ENCODE assay signal across 26 mouse cellular contexts in the genomic region with DNA sequence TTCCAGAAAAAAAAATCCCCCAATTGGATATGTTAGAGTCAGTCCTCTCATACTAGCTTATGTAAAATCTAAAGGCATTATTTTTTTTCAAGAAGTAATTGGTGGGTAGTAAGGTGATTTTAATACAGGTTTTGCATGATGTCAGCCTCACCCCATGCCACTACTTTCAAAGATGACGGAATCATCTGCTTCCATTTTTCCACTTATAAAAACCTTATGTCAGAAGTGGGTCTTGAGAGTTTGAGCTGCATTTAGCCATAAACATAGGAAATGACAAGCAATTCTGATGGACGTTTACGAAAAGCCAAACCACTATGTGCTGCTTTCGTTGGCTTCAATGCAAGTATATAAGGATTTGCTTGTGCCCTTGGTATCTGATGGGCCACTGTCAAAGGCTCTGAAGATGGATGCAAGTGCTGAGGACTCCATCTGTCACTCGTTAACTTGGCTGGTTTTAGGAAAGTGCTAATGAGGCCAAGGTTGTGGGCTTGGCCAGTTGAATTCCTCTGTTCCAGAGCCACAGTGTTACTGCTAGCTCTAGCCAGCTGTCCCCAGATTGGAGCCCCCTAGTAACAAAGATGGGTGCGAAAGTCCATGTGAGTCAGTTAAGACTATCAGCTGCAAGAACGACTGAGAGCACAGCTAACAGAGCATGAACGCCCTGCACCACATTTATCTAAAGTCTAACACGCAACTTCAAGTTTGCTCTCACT.
DNase-seq lines count a peak whose midpoint lies in the region; ATAC-seq and TF ChIP-seq lines count a peak whose summit lies in the region.
"Had no signal": no experiment of that assay in that cellular context is flagged by ENCODE, and none has a peak within 500 bp of the region (broad histone marks: within the 10 kb centered on the region; RNA-seq: fewer than 3 reads in every experiment).

No protein-coding gene starts in this region.

- H3K36me3 ChIP-seq in hindbrain, postnatal 0 days (ENCODE audit: insufficient read depth, low read length) = no peaks in the 10 kb centered on the region
- H3K36me3 ChIP-seq in hindbrain, embryonic 14.5 days (replicated peaks; ENCODE audit: control insufficient read depth, insufficient read depth) = no peaks in the 10 kb centered on the region
- no peaks in the 10 kb centered on the region for H3K36me3 ChIP-seq in embryonic facial prominence, embryonic 14.5 days (ENCODE audit: control insufficient read depth, insufficient read depth, low read length)
- H3K36me3 ChIP-seq in limb, embryonic 14.5 days (ENCODE audit: control insufficient read depth, insufficient read depth, low read length) = no peaks in the 10 kb centered on the region
- no peaks in the 10 kb centered on the region for H3K36me3 ChIP-seq in intestine, embryonic 16.5 days (ENCODE audit: control insufficient read depth, insufficient read depth, low read length)
- H3K36me3 ChIP-seq: G1E; heart, embryonic 13.5 days; lung, embryonic 15.5 days; midbrain, embryonic 15.5 days; neural tube, embryonic 12.5 days had no signal

- no peak overlapping the region for H3K9ac ChIP-seq in hindbrain, postnatal 0 days (replicated peaks; ENCODE audit: low read length)
- no peak overlapping the region for H3K9ac ChIP-seq in hindbrain, embryonic 14.5 days
- H3K9ac ChIP-seq in embryonic facial prominence, embryonic 14.5 days (ENCODE audit: low read depth, low read length) = no peak overlapping the region
- H3K9ac ChIP-seq in limb, embryonic 14.5 days (ENCODE audit: low read depth, low read length, severe bottlenecking) = no peak overlapping the region
- H3K9ac ChIP-seq in intestine, embryonic 16.5 days (ENCODE audit: low read depth, low read length) = no peak overlapping the region
- H3K9ac ChIP-seq: heart, embryonic 13.5 days; liver, embryonic 14.5 days; lung, embryonic 15.5 days; midbrain, embryonic 15.5 days; neural tube, embryonic 12.5 days had no signal

- H3K4me1 ChIP-seq in hindbrain, postnatal 0 days (ENCODE audit: insufficient read depth, low read length) = no peaks in the 10 kb centered on the region
- no peaks in the 10 kb centered on the region for H3K4me1 ChIP-seq in hindbrain, embryonic 14.5 days (replicated peaks; ENCODE audit: control insufficient read depth, insufficient read depth, low read length)
- H3K4me1 ChIP-seq in embryonic facial prominence, embryonic 14.5 days (ENCODE audit: control insufficient read depth, insufficient read depth, low read length) = 0 out of 2 replicates have a peak, but pooled peaks cover 8% of the 10 kb centered on the region
- H3K4me1 ChIP-seq in limb, embryonic 14.5 days (ENCODE audit: control insufficient read depth, insufficient read depth, low read length) = peaks cover 8% of the 10 kb centered on the region; the same call in 1 of the 2 replicates
- no peaks in the 10 kb centered on the region for H3K4me1 ChIP-seq in intestine, embryonic 16.5 days (ENCODE audit: control insufficient read depth, insufficient read depth, low read length)
- H3K4me1 ChIP-seq: heart, embryonic 13.5 days; lung, embryonic 15.5 days; midbrain, embryonic 15.5 days; neural tube, embryonic 12.5 days had no signal

- no peaks in the 10 kb centered on the region for H3K27me3 ChIP-seq in hindbrain, postnatal 0 days (ENCODE audit: insufficient read depth, low read length)
- H3K27me3 ChIP-seq in hindbrain, embryonic 14.5 days (ENCODE audit: control insufficient read depth, insufficient read depth, low read length) = no peaks in the 10 kb centered on the region
- no peaks in the 10 kb centered on the region for H3K27me3 ChIP-seq in embryonic facial prominence, embryonic 14.5 days (replicated peaks; ENCODE audit: control insufficient read depth, insufficient read depth, low read length)
- no peaks in the 10 kb centered on the region for H3K27me3 ChIP-seq in limb, embryonic 14.5 days (ENCODE audit: control insufficient read depth, insufficient read depth, low read length)
- H3K27me3 ChIP-seq in intestine, embryonic 16.5 days (replicated peaks; ENCODE audit: control insufficient read depth, insufficient read depth, low read length) = no peaks in the 10 kb centered on the region
- H3K27me3 ChIP-seq: CH12.LX; heart, embryonic 13.5 days; lung, embryonic 15.5 days; midbrain, embryonic 15.5 days; neural tube, embryonic 12.5 days had no signal

- TF ChIP-seq CTCF in hindbrain, postnatal 0 days (IDR thresholded peaks at IDR 0.05; ENCODE audit: low read depth) = no peak

- TF ChIP-seq POLR2A in limb, embryonic 14.5 days (IDR thresholded peaks at IDR 0.05; ENCODE audit: borderline replicate concordance, extremely low read depth, insufficient read depth, insufficient read length) = no peak

- no peak overlapping the region for H3K4me2 ChIP-seq in hindbrain, postnatal 0 days (ENCODE audit: low read depth, low read length)
- H3K4me2 ChIP-seq in hindbrain, embryonic 14.5 days (replicated peaks) = no peak overlapping the region
- peak overlapping the region; percentile 19; the same call in 1 of the 2 replicates for H3K4me2 ChIP-seq in embryonic facial prominence, embryonic 14.5 days (ENCODE audit: low read depth, low read length)
- H3K4me2 ChIP-seq in limb, embryonic 14.5 days (replicated peaks; ENCODE audit: low read depth, low read length, severe bottlenecking) = no peak overlapping the region
- no peak overlapping the region for H3K4me2 ChIP-seq in intestine, embryonic 16.5 days (ENCODE audit: low read depth, low read length)
- H3K4me2 ChIP-seq: heart, embryonic 13.5 days; lung, embryonic 15.5 days; midbrain, embryonic 15.5 days; neural tube, embryonic 12.5 days had no signal

- H3K27ac ChIP-seq in hindbrain, postnatal 0 days = no peak overlapping the region
- H3K27ac ChIP-seq in hindbrain, embryonic 14.5 days = no peak overlapping the region
- peak overlapping the region; percentile 45 for H3K27ac ChIP-seq in embryonic facial prominence, embryonic 14.5 days (replicated peaks; ENCODE audit: low read depth, low read length)
- H3K27ac ChIP-seq in limb, embryonic 14.5 days (replicated peaks; ENCODE audit: low read depth, low read length) = peak overlapping the region; percentile 75; the same call in 1 of the 2 replicates
- H3K27ac ChIP-seq in intestine, embryonic 16.5 days (ENCODE audit: low read length) = no peak overlapping the region
- H3K27ac ChIP-seq: heart, adult 2 months; heart, embryonic 13.5 days; liver, embryonic 14.5 days; lung, embryonic 15.5 days; midbrain, embryonic 15.5 days; neural tube, embryonic 12.5 days had no signal

- no peak overlapping the region for H3K4me3 ChIP-seq in hindbrain, postnatal 0 days (ENCODE audit: low read length)
- H3K4me3 ChIP-seq in hindbrain, embryonic 14.5 days (replicated peaks; ENCODE audit: low read length) = no peak overlapping the region
- no peak overlapping the region for H3K4me3 ChIP-seq in embryonic facial prominence, embryonic 14.5 days (ENCODE audit: low read depth, low read length)
- H3K4me3 ChIP-seq in limb, embryonic 14.5 days (replicated peaks; ENCODE audit: low read length) = no peak overlapping the region
- H3K4me3 ChIP-seq in intestine, embryonic 16.5 days (ENCODE audit: low read length) = no peak overlapping the region
- H3K4me3 ChIP-seq: heart, adult 2 months; heart, embryonic 13.5 days; lung, embryonic 15.5 days; midbrain, embryonic 15.5 days; neural tube, embryonic 12.5 days had no signal

- H3K9me3 ChIP-seq in hindbrain, postnatal 0 days (ENCODE audit: low read length) = no peaks in the 10 kb centered on the region
- H3K9me3 ChIP-seq in hindbrain, embryonic 14.5 days (ENCODE audit: control insufficient read depth, low read length) = no peaks in the 10 kb centered on the region
- H3K9me3 ChIP-seq in embryonic facial prominence, embryonic 14.5 days (ENCODE audit: control insufficient read depth, low read length) = no peaks in the 10 kb centered on the region
- no peaks in the 10 kb centered on the region for H3K9me3 ChIP-seq in limb, embryonic 14.5 days (ENCODE audit: control insufficient read depth, low read length)
- H3K9me3 ChIP-seq in intestine, embryonic 16.5 days (ENCODE audit: control insufficient read depth, low read length) = no peaks in the 10 kb centered on the region
- H3K9me3 ChIP-seq: G1E; heart, embryonic 13.5 days; lung, embryonic 15.5 days; midbrain, embryonic 15.5 days; neural tube, embryonic 12.5 days had no signal

- no peak for ATAC-seq in hindbrain, postnatal 0 days
- ATAC-seq in hindbrain, embryonic 14.5 days (ENCODE audit: low FRiP score) = no peak
- no peak for ATAC-seq in embryonic facial prominence, embryonic 14.5 days (ENCODE audit: low read depth)
- ATAC-seq in limb, embryonic 14.5 days (ENCODE audit: low FRiP score, low read depth) = 0 out of 2 replicates have a peak, but pooled peaks have one; percentile 53
- no peak for ATAC-seq in intestine, embryonic 16.5 days
- ATAC-seq: midbrain, embryonic 15.5 days had no signal

- 80% methylated on average over 9 of the region's 9 CpGs for WGBS in hindbrain, postnatal 0 days
- WGBS in hindbrain, embryonic 14.5 days = 90% methylated on average over 9 of the region's 9 CpGs
- WGBS in embryonic facial prominence, embryonic 14.5 days = 42% methylated on average over 9 of the region's 9 CpGs
- WGBS in limb, embryonic 14.5 days = 44% methylated on average over 9 of the region's 9 CpGs
- 80% methylated on average over 9 of the region's 9 CpGs for WGBS in intestine, embryonic 16.5 days

- peak; percentile 1 for DNase-seq in hindbrain, postnatal 0 days (ENCODE audit: low spot score)
- DNase-seq in hindbrain, embryonic 14.5 days (ENCODE audit: low spot score) = no peak
- DNase-seq in adipocyte (ENCODE audit: low spot score) = peak; percentile 13
- DNase-seq in embryonic facial prominence, embryonic 14.5 days (ENCODE audit: low spot score) = peak; percentile 67
- no peak for DNase-seq in limb, embryonic 14.5 days (ENCODE audit: low spot score)
- DNase-seq in gastrocnemius, postnatal 4 days (ENCODE audit: low spot score in 2 of 2) = no peak
- DNase-seq: adrenal gland, postnatal 14 days; B cell, adult 2 months; cerebellum, adult 8-10 months; gastrocnemius, postnatal 25 days; heart, adult 2 months; heart, postnatal 14 days; kidney, adult 2 months; kidney, postnatal 4 days; lung, postnatal 36 days; right cerebral cortex, postnatal 25 days; spleen, adult 18-20 months; thymus, postnatal 14 days had no signal

Comparison
In these comparisons a context has a peak if more than half of its experiments do, and no peak if none do; other contexts are left out.
1. DNase-seq: peak in hindbrain, postnatal 0 days (single experiment), adipocyte (single experiment) and embryonic facial prominence, embryonic 14.5 days (single experiment); none in hindbrain, embryonic 14.5 days (single experiment), limb, embryonic 14.5 days (single experiment) and gastrocnemius, postnatal 4 days (0 of 2).
2. H3K27ac ChIP-seq: peak in embryonic facial prominence, embryonic 14.5 days (single experiment) and limb, embryonic 14.5 days (single experiment); none in hindbrain, postnatal 0 days (single experiment), hindbrain, embryonic 14.5 days (single experiment) and intestine, embryonic 16.5 days (single experiment).